Comparison of ENCODE assay signal across 8 mouse cellular contexts in the genomic region with DNA sequence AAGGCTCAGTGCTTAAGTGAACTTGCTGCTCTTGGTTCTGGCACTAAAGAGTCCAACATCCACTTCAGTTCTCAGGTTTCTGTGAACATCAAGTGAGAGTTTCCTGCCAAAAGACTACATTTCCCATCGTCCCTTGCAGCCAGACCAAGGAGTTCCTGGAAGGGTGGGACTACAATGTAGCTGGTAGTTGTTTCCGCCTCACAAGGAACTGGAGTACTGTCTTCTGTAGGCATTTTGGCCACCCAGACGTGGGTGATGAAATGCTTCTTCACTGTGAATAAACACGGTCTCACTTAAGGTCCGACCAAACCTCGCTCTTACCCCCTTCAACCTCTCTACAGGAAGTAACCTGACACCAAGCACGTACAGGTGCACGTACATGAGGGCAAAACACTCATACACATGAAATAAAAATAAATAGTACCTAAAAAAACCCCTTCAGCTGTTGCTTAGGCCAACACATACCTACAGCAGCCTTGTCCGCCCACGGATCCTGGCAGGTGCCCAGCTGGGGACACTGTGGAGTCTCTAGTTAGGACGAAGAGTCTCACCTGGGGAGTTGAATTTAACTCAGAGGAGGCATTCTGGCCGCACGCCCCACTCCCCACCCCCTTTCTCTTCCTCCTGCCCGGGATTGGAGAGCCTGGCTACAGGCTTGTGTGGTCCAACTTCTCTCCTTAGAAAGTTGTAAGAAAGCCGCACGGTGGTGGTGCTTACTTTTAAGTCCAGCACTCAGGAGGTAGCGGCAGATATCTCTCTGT. TPM values are rescaled to one million over a fixed set of nuclear protein-coding genes. Genes with fewer than 3 reads are reported as not detected.
DNase-seq lines count a peak whose midpoint lies in the region; ATAC-seq lines count a peak whose summit lies in the region.

No protein-coding gene starts in this region.

- H3K4me1 ChIP-seq in hindbrain, embryonic 12.5 days: peaks cover 4% of the 10 kb centered on the region; the same call in 1 of the 2 replicates

- H3K36me3 ChIP-seq in hindbrain, embryonic 12.5 days: no peaks in the 10 kb centered on the region

- peak overlapping the region; percentile 49 for H3K4me3 ChIP-seq in hindbrain, embryonic 12.5 days

- H3K27ac ChIP-seq in hindbrain, embryonic 12.5 days: no peak overlapping the region

- peak overlapping the region; percentile 61 for H3K4me2 ChIP-seq in hindbrain, embryonic 12.5 days (replicated peaks)

- peak overlapping the region; percentile 23; the same call in 1 of the 2 replicates for H3K9ac ChIP-seq in hindbrain, embryonic 12.5 days

- peak; percentile 81 for ATAC-seq in hindbrain, embryonic 12.5 days (ENCODE audit: low FRiP score)

- peak; percentile 87 for DNase-seq in NIH3T3 (ENCODE audit: low read depth)
- DNase-seq in cerebellum, adult 9-10 months: peak; percentile 87
- peak; percentile 61 for DNase-seq in forelimb bud, embryonic 11.5 days (ENCODE audit: low read depth, low spot score)
- DNase-seq in layer of hippocampus, postnatal 10 days (ENCODE audit: low spot score in 2 of 2): peak; percentile 61 to 69
- DNase-seq in lung, postnatal 10 days: peak; percentile 93
- peak; percentile 31 for DNase-seq in ovary, postnatal 10 days (ENCODE audit: low spot score)
- peak; percentile 88 for DNase-seq in thymus, postnatal 0 days (ENCODE audit: low spot score)

- no peaks in the 10 kb centered on the region for H3K27me3 ChIP-seq in hindbrain, embryonic 12.5 days

- WGBS in hindbrain, embryonic 12.5 days: 17% methylated on average over 17 of the region's 17 CpGs

- no peaks in the 10 kb centered on the region for H3K9me3 ChIP-seq in hindbrain, embryonic 12.5 days (replicated peaks)

RNA-seq across cellular contexts. Expression of gene Sar1b, which starts 41.9 kb away (rescaled TPM):
- polyA plus RNA-seq in hindbrain, embryonic 12.5 days (2016; fragmentation: Nextera tagmentation; extraction: Ambion mirVana): 125 and 126 TPM in 2 replicates
- total RNA-seq in layer of hippocampus, postnatal 10 days (2021): 10 to 100 TPM; 75.5 to 82.7 TPM
- 128 and 132 TPM in 2 replicates for polyA plus RNA-seq in thymus, postnatal 0 days (2015; fragmentation: Nextera tagmentation; extraction: Ambion mirVana)

RNA-seq across cellular contexts. Expression of gene Sec24a, which starts 42.0 kb away (rescaled TPM):
- polyA plus RNA-seq in hindbrain, embryonic 12.5 days (2016; fragmentation: Nextera tagmentation; extraction: Ambion mirVana): 16.4 and 18.1 TPM in 2 replicates
- total RNA-seq in layer of hippocampus, postnatal 10 days (2021): 10 to 100 TPM; 24.8 to 25.8 TPM
- polyA plus RNA-seq in thymus, postnatal 0 days (2015; fragmentation: Nextera tagmentation; extraction: Ambion mirVana): 5.8 and 7.0 TPM in 2 replicates

RNA-seq across cellular contexts. Expression of gene Jade2, which starts 52.1 kb away (rescaled TPM):
- 0.83 and 1.0 TPM in 2 replicates for polyA plus RNA-seq in hindbrain, embryonic 12.5 days (2016; fragmentation: Nextera tagmentation; extraction: Ambion mirVana)
- total RNA-seq in layer of hippocampus, postnatal 10 days (2021): 1 to 10 TPM; 8.3 to 8.7 TPM
- polyA plus RNA-seq in thymus, postnatal 0 days (2015; fragmentation: Nextera tagmentation; extraction: Ambion mirVana): 6.8 TPM in 2 replicates

Comparison
In these comparisons a context has a peak if more than half of its experiments do, and no peak if none do; other contexts are left out.
1. DNase-seq: peak in every context shown above with its lines; median percentile 93 in lung, postnatal 10 days; 88 in thymus, postnatal 0 days; 87 in NIH3T3; 87 in cerebellum, adult 9-10 months; 65 in layer of hippocampus, postnatal 10 days; 61 in forelimb bud, embryonic 11.5 days; 31 in ovary, postnatal 10 days.